Mouse (Mus musculus) heart, postnatal 4 days (tissue): ENCODE measurements around the gene Rap1gap2. TPM values are rescaled to one million over a fixed set of nuclear protein-coding genes. Genes with fewer than 3 reads are reported as not detected.
A peak's percentile ranks its signal among the peaks of the same experiment; 100 is the strongest.
"Not testable (repeated sequence)": the region's sequence is repeated elsewhere in the genome, so short reads cannot be mapped to it uniquely, and the experiment has no call there.

Source experiments
- DNase-seq: peaks from one replicate; pipeline ENCODE4 v3.0.0; 2021
- total RNA-seq, 2 experiments: library from RNA; stranded (reverse); gene quantifications; 2 replicates each; pipeline ENCODE4 v1.2.3; 2021

The Rap1gap2 gene
- total RNA-seq, 2 experiments from 2014 or later: 47.8 to 53.8 TPM

DNA sequence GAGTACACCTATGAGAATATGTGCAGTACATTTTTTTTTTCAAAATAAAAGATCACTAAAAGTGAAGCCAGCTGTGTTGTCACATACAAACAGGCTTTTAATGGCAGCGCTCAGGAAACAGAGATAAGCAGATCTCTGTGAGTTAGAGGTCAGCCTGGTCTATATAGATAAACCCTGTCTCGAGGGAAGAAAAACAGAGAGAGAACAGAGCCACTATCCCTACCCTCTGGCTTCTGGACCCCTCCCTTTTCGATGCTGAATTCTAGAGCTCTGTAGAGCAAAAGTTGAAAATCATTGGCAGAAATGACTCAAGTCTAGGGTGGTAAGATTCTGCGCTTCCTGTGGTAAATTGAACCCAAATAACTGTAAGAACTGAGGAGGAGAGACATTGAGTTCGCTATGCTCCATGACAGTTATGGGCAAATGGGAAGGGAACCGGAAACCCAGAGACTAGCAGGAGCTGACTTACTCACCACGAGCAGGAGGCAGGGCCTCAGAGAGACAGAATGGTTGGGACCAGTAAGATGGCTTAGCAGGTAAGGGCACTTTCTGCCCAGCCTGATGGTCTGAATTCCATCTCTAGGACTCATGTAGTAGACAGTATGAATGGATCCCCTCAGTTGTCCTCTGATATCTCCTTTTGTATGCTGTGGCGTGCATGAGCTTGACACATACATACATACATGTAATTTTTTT is 11.4 kb upstream of the Rap1gap2 start:
- no peak for DNase-seq

- no peak for DNase-seq
Observed at GRCm38 (mm10) chr11:74619956-74620300, 9.2 kb upstream of the Rap1gap2 start.

DNA sequence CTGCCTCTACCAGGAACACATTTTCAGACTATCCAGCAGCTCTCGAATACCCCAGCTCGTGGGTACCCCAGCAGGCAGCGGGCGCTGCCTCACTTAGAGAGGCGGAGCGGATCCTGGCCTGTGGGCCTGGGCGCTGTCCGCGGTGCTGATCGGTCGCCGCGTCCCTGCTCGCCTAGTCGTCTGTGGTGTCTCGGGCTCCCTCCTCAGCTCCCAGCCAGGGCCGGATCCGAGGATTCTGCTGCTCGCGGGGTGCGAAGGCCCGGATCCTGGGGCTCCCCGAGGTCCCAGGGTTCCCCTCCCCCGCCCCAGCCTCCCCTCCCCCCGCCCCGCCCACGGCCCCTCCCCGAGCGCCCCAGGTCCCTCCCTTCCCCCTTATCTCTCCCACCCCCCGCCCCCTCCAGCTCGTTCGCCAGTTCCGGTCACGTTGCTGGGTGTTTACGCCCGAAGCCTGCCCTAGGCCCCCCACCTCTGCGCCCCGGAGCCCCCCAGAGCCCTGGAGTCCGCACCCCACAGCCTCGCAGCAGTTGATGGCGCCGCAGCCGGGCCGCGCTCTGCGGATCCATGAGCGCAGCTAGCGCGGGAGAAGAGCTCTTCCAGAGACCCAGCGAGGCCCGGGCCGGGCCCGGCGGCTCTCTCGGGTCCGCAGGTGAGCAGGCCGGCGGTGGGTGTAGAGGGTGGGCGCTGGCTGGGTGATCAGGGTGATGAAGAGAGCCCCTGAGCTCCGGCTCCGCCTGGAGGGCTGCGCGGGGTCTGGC is 8.7 kb upstream of the Rap1gap2 start, which contains the start of gene Ccdc92b:
TSS of gene Ccdc92b (plus strand) at position 405 of the 755 bp plus-strand sequence.
- peak; percentile 91 for DNase-seq

DNA sequence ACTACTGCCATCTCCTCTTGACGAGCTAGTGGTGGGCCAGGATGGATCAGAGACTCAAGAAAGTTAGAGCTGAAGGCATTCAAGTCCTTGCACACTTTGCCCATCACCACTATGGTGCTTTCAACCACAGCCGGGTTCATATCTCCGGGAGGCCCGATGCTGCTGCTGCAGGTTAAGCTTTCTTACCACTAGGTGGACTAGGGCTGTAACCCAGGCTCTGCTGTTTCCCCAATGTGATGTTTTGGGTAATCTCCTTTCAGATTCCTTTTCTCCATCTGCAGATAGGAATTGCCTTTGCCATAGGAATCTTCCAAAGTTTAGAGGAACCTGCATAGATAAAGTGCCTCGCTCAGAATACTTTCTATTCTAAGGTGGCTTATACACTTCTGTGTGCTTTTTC is 4.9 kb upstream of the Rap1gap2 start:
- DNase-seq: no peak

DNA sequence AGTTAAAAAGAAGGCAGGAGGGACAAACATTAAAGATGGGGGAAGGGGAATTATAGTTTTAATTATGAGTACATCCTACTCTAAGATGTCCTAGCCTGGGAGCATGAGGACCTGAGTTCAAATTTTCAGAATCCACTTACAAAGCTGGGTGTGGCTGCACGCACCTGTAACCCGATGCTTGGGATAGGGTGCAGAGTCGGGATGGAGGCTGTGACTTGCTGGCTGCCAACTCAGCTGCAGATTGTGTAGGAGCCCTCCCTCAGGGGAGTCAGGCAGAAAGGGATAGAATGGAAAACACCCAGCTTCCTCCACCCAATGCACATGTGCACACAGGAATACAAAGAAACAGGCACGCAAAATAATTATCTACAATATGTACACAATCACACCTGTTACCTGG is 2.7 kb upstream of the Rap1gap2 start:
- no peak for DNase-seq

- DNase-seq: no peak
Observed at GRCm38 (mm10) chr11:74611437-74611836, 722 bp upstream of the Rap1gap2 start.

GRCm38 (mm10) chr11:74610068-74610467 is 647 bp downstream of the Rap1gap2 start:
- DNase-seq: no peak

- no peak for DNase-seq
Observed at GRCm38 (mm10) chr11:74602286-74602685, 8.4 kb downstream of the Rap1gap2 start.

GRCm38 (mm10) chr11:74597990-74598337 is 12.8 kb downstream of the Rap1gap2 start:
- DNase-seq: no peak

DNA sequence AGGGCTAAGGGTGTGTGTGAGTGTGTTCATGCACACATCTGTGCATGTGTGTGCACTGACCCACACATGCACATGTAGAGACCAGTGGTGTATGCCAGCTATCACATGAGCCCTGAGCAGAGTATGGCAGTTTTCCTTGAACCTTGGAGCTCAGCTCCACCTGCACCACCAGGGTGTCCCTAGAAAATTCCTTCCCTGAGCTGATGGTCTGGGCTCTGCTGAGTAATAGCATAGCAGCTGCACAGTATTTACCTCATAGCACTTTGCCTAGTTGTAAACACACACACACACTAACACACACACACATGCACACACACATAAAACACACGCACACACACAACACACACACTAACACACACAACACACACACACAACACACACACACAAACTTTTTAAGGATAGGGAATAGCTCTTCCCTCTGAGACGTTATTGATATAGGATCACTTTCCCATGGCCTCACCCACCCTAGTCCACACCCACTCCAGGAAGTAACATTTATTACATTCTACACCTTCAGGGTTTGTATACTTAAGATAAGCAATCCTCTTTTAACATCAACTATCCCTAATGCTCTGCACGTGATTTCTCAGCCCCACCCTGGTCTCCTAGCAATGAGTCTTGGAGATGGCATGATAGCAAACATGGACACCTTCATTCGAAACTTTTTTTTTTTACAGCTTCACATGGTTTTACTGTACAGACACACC is 13.3 kb downstream of the Rap1gap2 start:
- DNase-seq: no peak

GRCm38 (mm10) chr11:74592246-74592645 is 18.5 kb downstream of the Rap1gap2 start:
- DNase-seq: peak; percentile 39

- DNase-seq: no peak
Observed at GRCm38 (mm10) chr11:74590691-74591090, 20.0 kb downstream of the Rap1gap2 start.

- DNase-seq: no peak
Observed at GRCm38 (mm10) chr11:74590239-74590596, 20.5 kb downstream of the Rap1gap2 start.

DNA sequence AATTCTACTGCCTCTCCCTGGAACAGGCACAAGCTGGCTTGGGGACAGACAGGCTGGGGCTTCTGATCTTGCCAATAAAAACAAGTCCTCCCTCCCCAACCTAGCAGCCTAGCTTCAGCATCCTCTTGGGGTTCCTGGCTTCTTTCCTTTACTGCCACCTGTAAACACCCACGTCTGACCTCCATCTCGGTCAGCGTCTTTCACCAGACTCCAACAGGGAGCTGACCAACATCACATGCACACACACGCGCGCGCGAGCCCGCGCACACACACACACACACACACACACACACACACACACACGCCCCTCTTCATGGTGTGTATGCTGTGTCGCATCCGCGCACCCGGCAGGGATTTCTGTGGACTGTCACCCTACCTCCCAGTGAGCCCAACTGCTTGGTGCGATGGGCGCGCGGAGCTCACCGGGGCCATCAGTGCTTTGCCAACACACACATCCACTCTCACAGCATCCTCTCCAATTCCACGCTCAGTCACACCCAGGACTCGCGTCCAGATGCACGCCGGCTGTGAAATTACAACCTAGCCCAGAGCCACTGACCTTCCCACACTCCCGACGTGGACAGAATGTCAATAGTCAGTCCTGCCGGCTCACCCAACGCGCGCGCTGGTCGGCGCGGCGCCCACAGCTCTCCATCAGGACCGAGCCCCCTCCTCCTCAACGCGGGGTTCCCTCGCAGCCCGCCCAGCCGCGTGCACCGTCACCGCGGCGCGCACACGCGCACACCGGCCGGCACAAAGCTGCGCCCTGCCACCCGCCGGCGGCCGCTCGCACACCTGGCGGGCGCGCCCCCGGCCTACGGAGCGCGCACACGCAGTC is 21.1 kb downstream of the Rap1gap2 start:
- no peak for DNase-seq

GRCm38 (mm10) chr11:74586401-74586800 is 24.3 kb downstream of the Rap1gap2 start:
- DNase-seq: no peak

DNA sequence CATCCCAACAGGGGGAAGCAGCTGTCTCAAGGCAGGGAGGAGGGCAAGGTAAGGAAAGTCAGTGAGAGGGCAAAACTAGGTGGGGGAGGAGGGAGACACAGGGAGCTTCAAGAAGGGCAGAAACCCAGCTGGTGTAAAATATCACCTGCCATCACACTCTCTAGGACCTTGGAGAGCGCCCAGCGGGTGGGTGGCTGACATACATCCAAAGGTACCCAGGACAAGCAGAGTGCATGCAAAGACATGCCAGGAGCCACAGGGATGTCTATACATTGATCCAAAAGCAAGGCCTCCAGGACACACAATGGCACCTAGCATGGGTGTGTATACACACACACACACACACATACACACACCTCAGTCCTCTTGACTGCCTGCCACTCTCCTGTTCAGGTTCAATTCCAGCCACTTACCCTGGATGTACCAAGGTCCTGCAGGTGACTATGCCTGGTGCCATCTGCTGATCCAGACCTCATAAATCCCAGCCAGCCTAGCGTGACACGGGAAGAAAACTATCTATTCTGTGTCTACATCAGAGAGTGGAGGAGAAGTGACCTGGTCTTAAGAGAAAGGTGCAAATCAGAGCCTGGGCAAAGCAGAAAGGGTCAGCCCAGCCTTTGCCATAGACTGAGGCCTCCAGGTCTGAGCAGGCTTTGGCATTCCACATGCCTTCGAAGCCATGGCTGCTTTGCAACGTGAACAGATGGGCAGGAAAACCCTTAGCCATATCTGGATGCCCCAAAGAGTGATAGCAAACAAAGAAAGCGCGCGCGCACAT is 25.6 kb downstream of the Rap1gap2 start:
- DNase-seq: peak; percentile 39

DNA sequence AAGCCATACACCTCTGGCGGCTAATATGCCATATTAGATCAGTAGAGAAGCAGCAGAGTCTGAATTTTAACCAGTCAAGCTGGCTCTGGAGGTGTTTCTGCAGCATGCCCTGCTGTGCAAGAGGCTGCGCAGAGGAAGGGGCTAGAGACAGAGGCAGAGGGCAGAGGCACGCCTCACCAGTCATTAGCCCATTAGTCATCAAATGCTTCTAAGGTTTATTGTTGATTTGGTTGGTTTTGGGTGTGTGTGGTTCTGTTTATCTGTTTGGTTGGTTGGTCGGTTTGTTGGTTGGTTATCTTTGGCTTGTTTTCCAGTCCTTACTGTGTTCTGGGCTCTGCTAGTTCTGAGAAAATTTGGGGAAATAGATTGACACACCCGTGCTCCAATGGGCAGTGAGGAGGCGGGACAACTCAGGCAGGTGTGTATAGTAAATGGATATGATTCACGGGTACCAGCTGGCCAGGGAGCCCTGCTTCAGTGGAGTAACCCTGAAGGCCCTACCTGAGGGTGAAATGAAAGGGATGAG is 26.8 kb downstream of the Rap1gap2 start:
- DNase-seq: no peak

GRCm38 (mm10) chr11:74582464-74582863 is 28.3 kb downstream of the Rap1gap2 start:
- no peak for DNase-seq

GRCm38 (mm10) chr11:74581333-74581732 is 29.4 kb downstream of the Rap1gap2 start:
- not testable (repeated sequence) for DNase-seq

DNA sequence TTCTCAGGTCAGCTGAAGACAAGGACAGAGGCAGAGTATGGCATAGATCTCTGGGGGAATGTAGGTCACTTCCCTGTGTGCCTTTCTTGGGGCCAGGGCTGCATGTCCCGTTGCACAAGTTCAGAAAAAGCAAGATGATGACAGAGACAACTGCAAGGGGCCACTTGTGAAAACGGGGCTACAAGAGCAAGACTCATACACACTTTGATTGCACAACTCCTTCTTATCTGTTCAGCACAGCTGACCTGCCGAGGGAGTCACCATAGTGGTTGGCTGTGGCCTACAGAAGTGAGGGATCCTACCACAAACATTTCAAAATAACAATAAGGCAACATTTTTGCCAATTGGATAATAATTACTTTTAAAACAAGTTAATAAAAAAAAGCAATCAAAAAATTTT is 33.6 kb downstream of the Rap1gap2 start:
- DNase-seq: no peak

DNA sequence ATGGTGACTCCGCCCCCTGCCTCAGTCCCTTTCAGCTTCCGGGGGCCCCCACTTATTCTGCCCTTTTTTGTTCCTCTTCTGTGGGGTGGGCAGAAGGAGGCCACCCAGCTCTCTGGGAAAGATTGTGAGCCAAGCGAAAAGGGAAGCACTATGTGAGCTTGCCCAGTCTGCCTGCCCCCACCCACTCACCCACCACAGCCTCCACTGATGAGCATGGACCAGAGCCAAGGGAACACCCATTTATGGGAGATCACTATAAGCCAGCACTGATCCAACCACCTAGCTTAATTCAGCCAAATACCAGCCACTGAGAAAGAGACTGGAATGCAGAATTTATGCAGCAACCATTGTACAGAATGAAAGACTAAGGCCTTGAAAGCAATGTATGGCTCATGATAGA is 34.8 kb downstream of the Rap1gap2 start:
- DNase-seq: no peak
